Mouse (Mus musculus) ES-E14 (cell line): ENCODE measurements at regions not wholly inside any gene's neighbourhood (a gene's known extent, or its start where the extent isn't known, plus 50 kb on each side); places are given as distances from the start of the nearest gene placed in this dataset.

Source experiments
- CHD2 ChIP-seq: IDR thresholded peaks from 2 replicates; pipeline ENCODE4 v1.6.1; 2014; ENCODE audit warnings: mild to moderate bottlenecking, low read depth, low read length, inconsistent platforms
- HCFC1 ChIP-seq: IDR thresholded peaks from 2 replicates; pipeline ENCODE4 v1.6.1; 2012; ENCODE audit warnings: low read length, inconsistent platforms, borderline replicate concordance; ENCODE audit not compliant: insufficient read depth
- ZC3H11A ChIP-seq: IDR thresholded peaks from 2 replicates; pipeline ENCODE4 v1.6.1; 2012; ENCODE audit warnings: low read depth, mild to moderate bottlenecking, inconsistent platforms, low read length, borderline replicate concordance

- TF ChIP-seq ZC3H11A (no peak), HCFC1 (no peak), CHD2 (no peak)
Observed at GRCm38 (mm10) chr6:117015461-117015860, 152.9 kb upstream of the Cxcl12 start.
